Mouse (Mus musculus): ENCODE data around the gene Cpxm1. TPM values are rescaled to one million over a fixed set of nuclear protein-coding genes. Genes with fewer than 3 reads are reported as not detected.

Gene Cpxm1
- polyA plus RNA-seq (2015; fragmentation: Nextera tagmentation; extraction: Ambion mirVana): 14.6 and 15.2 TPM in 2 replicates

DNA sequence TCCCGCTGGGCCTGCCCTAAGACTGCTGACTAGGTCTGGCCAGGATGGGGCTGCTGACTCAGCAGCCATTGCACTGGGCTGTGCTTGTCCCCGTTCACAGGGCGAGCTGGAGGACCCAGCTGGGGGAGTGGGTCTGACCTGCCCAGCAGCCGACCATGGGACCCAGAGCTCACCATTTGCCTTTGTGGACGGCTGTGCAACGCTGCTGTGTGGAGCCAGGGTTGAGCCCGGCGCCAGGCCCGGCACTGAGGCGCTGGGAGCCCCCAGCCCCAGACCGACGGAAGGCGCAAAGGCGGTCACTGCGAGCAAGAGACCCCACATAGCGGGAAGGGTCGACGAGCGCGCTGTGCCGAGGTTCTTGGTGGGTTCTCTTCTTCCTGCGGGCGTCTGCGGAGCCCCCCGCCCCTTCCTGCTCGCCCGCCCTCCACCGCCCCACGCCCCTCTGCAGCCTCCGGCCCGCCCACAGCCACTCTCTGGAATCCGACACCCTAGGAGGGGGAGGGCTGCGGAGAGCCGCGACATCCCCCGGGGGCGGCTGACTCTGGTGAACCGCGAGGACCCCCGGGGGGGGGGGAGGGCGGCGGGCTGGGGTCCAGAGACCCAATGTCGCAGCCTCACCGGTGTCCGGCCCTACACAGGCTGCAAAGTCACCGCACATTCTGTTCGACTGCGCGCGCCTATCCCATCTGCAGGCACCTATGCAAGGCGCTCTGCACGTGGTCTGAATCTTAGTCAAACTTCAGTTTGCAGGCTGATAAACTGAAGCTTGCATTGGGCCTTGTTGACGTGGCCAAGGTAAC, at the start of gene Cpxm1:
TSS of gene Cpxm1 (minus strand) at position 389 of the 800 bp plus-strand sequence.
- peak within 1 kb of the TSS; percentile 65 for H3K9ac ChIP-seq (replicated peaks)
- peaks cover 15% of the 10 kb centered on the region for H3K4me1 ChIP-seq
- peak within 1 kb of the TSS; percentile 49 for H3K4me3 ChIP-seq
- peak; percentile 84 for ATAC-seq (replicated peaks)
- no peak within 1 kb of the TSS for H3K27ac ChIP-seq (replicated peaks)
- WGBS: 2% methylated on average over 47 of the region's 53 CpGs
- no peaks in the 10 kb centered on the region; the same call in 1 of the 2 replicates for H3K27me3 ChIP-seq
- no peaks in the 10 kb centered on the region for H3K9me3 ChIP-seq
- peak within 1 kb of the TSS; percentile 97 for H3K4me2 ChIP-seq (replicated peaks)
- no peaks in the 10 kb centered on the region for H3K36me3 ChIP-seq

DNA sequence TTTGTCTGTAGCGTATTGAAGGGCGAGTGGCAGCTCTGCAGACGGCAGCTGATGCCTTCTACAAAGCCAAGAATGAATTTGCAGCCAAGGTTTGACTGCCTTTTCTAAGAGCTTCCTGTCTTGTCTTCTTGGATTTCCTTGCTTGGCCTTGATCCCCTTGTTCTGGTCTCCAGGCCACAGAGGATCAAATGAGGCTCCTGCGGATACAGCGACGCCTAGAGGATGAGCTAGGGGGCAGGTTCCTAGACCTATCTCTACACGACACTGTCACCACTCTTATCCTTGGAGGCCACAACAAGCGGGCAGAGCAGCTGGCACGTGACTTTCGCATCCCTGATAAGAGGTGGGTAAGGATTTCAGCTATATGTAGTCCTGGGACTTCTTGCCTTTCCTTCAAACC, 44.8 kb upstream of the Cpxm1 start:
- no peak overlapping the region for H3K9ac ChIP-seq (replicated peaks)
- no peak overlapping the region for H3K4me3 ChIP-seq
- no peaks in the 10 kb centered on the region for H3K27me3 ChIP-seq
- no peak overlapping the region for H3K4me2 ChIP-seq (replicated peaks)
- no peaks in the 10 kb centered on the region for H3K9me3 ChIP-seq
- no peaks in the 10 kb centered on the region for H3K4me1 ChIP-seq
- peaks cover 75% of the 10 kb centered on the region for H3K36me3 ChIP-seq
- WGBS: 89% methylated on average over 10 of the region's 10 CpGs
- no peak overlapping the region for H3K27ac ChIP-seq (replicated peaks)
- no peak for ATAC-seq (replicated peaks)

DNA sequence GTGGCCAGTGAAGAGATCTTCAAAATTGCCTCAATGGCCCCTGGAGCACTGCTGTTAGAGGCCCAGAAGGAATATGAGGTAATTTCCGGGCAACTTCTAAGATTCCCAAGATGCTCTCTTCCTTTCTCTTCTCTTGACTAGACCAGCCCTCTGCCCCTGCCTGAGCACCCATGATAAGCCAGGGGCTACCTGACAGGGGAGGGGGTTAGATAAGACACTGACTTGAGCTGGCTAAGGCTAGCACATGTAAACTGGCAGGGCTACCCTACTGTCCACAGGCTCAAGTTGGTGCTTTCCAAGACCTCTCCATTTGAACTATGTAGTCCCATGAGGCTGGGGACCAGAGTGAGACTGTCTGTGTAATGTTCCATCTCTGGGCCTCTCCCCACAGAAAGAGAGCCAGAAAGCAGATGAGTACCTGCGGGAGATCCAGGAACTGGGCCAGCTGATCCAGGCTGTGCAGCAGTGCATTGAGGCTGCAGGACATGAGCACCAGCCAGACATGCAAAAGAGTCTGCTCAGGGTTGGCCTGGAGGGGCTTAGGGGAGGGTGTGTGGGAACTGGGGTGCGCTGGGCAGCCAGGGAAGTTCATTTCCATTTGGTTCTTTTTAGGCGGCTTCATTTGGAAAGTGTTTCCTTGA, 42.6 kb upstream of the Cpxm1 start:
- Histone ChIP-seq H3K9me3 (no peaks in the 10 kb centered on the region), H3K36me3 (peaks cover 69% of the 10 kb centered on the region)
- 97% methylated on average over 4 of the region's 4 CpGs for WGBS

DNA sequence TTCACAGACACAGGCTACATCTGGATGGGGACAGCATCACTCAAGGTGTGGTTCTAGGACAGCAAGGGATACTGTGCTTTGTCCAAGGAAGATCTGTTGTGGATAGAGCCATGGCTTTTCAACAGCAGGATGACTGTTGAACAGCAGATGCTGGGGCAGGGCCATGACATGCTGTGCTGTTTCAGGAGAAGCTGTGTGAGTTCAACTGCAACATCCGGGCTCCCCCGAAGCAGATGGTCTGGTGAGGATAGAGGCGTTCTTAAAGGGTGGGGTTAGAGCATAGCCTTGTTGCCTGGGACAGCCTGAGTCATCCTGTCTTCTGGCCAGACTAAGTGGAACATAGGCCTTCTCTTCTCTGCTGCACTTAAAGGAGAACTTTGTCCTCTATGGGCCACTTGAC, 41.5 kb upstream of the Cpxm1 start:
- Histone ChIP-seq H3K9ac (replicated peaks) (no peak overlapping the region), H3K4me2 (replicated peaks) (no peak overlapping the region), H3K36me3 (peaks cover 61% of the 10 kb centered on the region), H3K4me3 (no peak overlapping the region), H3K27me3 (no peaks in the 10 kb centered on the region), H3K4me1 (no peaks in the 10 kb centered on the region), H3K9me3 (no peaks in the 10 kb centered on the region), H3K27ac (replicated peaks) (no peak overlapping the region)
- WGBS: 98% methylated on average over 3 of the region's 3 CpGs
- no peak for ATAC-seq (replicated peaks)

More for the DNA sequence above, 42.6 kb upstream of the Cpxm1 start:
- Histone ChIP-seq H3K4me3 (no peak overlapping the region), H3K27me3 (no peaks in the 10 kb centered on the region), H3K4me1 (no peaks in the 10 kb centered on the region), H3K27ac (replicated peaks) (no peak overlapping the region), H3K9ac (replicated peaks) (no peak overlapping the region), H3K4me2 (replicated peaks) (no peak overlapping the region)
- no peak for ATAC-seq (replicated peaks)

DNA sequence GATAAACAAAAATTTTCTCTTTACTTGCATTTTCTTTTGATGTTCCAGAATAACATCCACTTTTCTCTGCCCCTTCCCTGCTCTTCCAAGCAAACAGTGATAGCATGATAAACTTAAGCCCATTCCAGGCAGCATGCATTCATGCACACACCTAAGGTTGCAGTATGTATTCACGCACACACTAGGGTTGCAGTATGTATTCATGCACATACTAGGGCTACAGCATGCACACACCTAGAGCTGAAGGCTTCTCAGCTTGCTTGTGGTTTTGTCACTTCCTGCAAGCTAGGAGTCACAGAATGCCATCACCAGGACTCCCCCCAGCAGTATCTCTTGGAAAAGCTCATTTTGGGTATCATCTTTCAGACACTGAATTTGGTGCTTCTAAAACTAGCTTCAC, 39.4 kb upstream of the Cpxm1 start:
- Histone ChIP-seq H3K4me3 (no peak overlapping the region), H3K27me3 (no peaks in the 10 kb centered on the region), H3K9ac (replicated peaks) (no peak overlapping the region), H3K36me3 (peaks cover 44% of the 10 kb centered on the region), H3K4me1 (peaks cover 6% of the 10 kb centered on the region; the same call in 1 of the 2 replicates), H3K27ac (replicated peaks) (no peak overlapping the region), H3K9me3 (no peaks in the 10 kb centered on the region), H3K4me2 (replicated peaks) (no peak overlapping the region)
- no peak for ATAC-seq (replicated peaks)
- 91% methylated on average over 1 of the region's 1 CpGs for WGBS

DNA sequence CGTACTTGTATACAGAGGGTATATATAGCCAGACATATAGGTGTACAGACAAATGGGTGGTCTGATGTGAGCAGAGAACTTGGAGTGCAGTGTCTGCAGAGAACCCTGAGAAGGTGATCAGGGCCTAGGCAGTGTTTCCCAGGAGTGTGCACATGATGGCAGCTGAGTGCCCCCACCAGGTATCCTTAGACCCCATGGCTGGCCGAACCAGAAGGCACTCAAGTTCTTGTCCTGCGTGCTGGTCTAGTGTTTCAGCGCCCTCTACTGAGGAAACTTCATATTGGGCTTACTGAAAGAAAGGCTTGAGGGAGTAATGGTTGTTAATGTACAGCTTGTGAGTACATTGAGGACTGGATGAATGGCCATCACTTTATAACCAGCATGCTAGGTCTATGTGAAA, 35.8 kb upstream of the Cpxm1 start:
- 24% methylated on average over 4 of the region's 4 CpGs for WGBS
- H3K27me3 ChIP-seq: no peaks in the 10 kb centered on the region
- no peaks in the 10 kb centered on the region for H3K9me3 ChIP-seq
- H3K9ac ChIP-seq (replicated peaks): no peak overlapping the region
- ATAC-seq (replicated peaks): peak; percentile 41; the same call in 1 of the 2 replicates
- H3K27ac ChIP-seq (replicated peaks): no peak overlapping the region
- H3K36me3 ChIP-seq: peaks cover 10% of the 10 kb centered on the region
- H3K4me2 ChIP-seq (replicated peaks): no peak overlapping the region
- no peak overlapping the region for H3K4me3 ChIP-seq
- H3K4me1 ChIP-seq: peaks cover 14% of the 10 kb centered on the region; the same call in 1 of the 2 replicates

DNA sequence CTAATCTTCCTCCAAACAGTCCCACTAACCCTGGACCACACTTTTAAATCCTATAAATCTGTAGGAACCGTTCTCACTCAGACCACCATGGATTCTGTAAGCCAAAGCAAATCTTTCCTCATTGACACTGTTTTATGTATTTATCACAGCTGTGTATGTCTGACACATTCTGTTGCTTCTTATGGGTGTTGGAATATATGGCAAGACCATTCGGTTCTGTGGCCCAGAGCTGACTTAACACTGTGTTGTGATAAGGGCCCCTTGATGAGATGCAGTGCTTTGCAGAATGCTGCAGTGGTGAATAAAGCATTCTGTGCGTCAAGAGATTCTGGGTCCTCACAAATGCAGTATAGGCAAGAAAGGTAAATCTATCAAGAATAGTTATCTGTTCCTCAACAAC, 34.8 kb upstream of the Cpxm1 start:
- H3K9me3 ChIP-seq: no peaks in the 10 kb centered on the region
- peaks cover 14% of the 10 kb centered on the region; the same call in 1 of the 2 replicates for H3K4me1 ChIP-seq
- H3K4me3 ChIP-seq: no peak overlapping the region
- no peak overlapping the region for H3K27ac ChIP-seq (replicated peaks)
- H3K4me2 ChIP-seq (replicated peaks): no peak overlapping the region
- 76% methylated on average over 3 of the region's 3 CpGs for WGBS
- no peak overlapping the region for H3K9ac ChIP-seq (replicated peaks)
- H3K36me3 ChIP-seq: 0 out of 2 replicates have a peak, but pooled peaks cover 6% of the 10 kb centered on the region
- ATAC-seq (replicated peaks): peak; percentile 63; the same call in 1 of the 2 replicates
- H3K27me3 ChIP-seq: no peaks in the 10 kb centered on the region

DNA sequence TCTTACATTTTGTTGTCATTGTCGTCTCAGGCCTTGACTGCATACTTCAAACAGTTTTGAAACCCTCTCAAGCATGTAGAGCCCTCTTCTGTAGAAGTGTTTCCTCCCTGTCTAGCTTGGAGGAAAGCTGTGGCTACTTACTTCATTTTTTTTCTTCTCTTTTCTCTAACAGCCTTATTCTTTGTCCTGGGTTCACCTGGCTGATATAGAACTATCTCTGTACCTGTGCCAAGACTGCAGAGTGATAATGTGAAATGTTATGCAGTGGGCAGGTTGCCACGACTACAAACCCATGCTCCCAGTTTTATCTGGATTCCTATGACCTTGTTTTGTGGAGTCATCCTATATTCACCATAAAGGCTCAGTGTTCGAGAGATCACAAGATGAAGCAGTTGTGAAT, 33.1 kb upstream of the Cpxm1 start:
- Histone ChIP-seq H3K9me3 (no peaks in the 10 kb centered on the region), H3K27ac (replicated peaks) (no peak overlapping the region), H3K4me2 (replicated peaks) (no peak overlapping the region), H3K4me3 (no peak overlapping the region), H3K4me1 (peaks cover 19% of the 10 kb centered on the region), H3K9ac (replicated peaks) (no peak overlapping the region), H3K36me3 (0 out of 2 replicates have a peak, but pooled peaks cover 6% of the 10 kb centered on the region), H3K27me3 (no peaks in the 10 kb centered on the region)
- ATAC-seq (replicated peaks): no peak
- 88% methylated on average over 3 of the region's 3 CpGs for WGBS

DNA sequence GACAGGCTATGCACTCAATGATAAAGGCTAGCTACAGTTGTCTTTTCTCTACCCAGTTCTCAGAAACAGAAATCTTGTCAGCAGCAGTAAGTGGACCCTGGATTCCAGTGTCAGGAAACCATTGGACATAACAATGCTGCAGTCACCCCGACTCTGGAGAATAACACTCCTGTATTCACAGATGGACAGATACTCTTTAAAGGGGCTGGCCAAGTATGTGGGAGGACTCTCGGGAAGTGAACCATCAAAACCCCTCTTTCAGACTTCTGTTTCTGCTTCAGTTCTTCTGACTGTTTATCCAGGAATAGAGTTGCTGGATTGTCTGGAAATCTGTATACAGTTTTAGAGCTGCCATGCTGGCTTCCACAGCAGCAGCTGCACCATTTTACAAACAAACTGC, 32.5 kb upstream of the Cpxm1 start:
- Histone ChIP-seq H3K4me2 (replicated peaks) (no peak overlapping the region), H3K4me3 (no peak overlapping the region), H3K36me3 (0 out of 2 replicates have a peak, but pooled peaks cover 6% of the 10 kb centered on the region), H3K9ac (replicated peaks) (no peak overlapping the region), H3K27me3 (no peaks in the 10 kb centered on the region), H3K4me1 (peaks cover 25% of the 10 kb centered on the region), H3K27ac (replicated peaks) (no peak overlapping the region), H3K9me3 (no peaks in the 10 kb centered on the region)
- no peak for ATAC-seq (replicated peaks)
- WGBS: 47% methylated on average over 2 of the region's 2 CpGs

DNA sequence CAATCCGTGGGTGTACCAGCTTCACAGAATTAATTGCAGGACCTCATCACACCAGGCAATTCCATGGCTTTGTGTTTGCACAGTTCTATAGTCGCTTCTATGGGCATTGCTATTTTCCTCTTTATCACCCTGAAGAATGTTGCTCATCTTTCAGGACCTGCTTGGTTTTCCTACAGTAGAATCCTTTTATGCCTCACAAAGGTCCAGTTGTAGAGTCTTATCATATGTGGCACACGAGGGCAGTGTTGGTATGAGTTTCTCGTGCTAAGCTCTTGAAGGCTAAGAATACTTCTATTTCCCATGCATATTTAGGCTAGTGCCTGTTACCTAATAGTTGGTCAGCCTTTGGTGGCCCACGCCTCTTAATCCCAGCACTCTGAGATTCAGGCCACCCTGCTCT, 27.7 kb upstream of the Cpxm1 start:
- no peaks in the 10 kb centered on the region for H3K27me3 ChIP-seq
- H3K36me3 ChIP-seq: no peaks in the 10 kb centered on the region
- 41% methylated on average over 5 of the region's 5 CpGs for WGBS
- H3K9me3 ChIP-seq: no peaks in the 10 kb centered on the region
- ATAC-seq (replicated peaks): no peak
- H3K27ac ChIP-seq (replicated peaks): peak overlapping the region; percentile 95
- peaks cover 41% of the 10 kb centered on the region for H3K4me1 ChIP-seq
- peak overlapping the region; percentile 89 for H3K9ac ChIP-seq (replicated peaks)
- H3K4me3 ChIP-seq: peak overlapping the region; percentile 96
- H3K4me2 ChIP-seq (replicated peaks): peak overlapping the region; percentile 92

DNA sequence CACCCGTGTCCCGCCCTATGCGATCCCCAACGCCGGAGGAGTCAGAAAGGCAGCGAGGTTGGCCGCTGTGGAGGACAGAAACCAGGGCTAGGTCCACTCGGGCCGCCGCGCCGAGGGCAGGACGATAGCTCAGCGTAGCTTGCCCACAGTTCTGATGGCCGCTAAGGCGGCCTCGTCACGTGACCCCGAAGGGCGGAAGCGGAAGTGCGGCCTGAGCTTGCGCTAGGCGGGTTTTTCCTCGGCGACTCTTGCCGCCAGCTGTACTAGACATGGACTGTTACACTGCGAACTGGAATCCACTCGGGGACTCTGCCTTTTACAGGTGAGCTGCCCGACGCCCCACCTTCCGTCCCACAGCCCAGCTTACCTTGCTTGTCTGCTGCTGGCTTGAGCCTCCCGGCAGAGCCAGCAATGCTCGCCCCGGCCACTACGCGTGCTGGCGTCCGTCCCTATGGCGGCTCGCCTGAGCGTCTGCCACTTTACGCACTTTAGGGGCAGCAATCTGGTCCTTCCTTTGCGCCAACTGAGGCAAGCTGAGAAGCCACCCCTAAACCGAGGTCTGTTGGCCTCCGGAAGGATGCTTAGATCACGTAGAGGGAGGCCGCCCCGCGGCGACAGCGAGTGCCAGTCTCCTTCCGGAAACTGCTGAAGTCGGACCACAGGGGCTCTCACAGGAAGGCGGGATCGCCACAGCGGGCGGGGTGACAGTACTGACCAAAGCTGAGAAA, 26.9 kb upstream of the Cpxm1 start, which contains the start of the genes Vps16 and Pced1a:
TSS of gene Vps16 (plus strand) at position 214 of the 728 bp plus-strand sequence.
TSS of gene Pced1a (minus strand) at position 576 of the 728 bp plus-strand sequence.
- peak within 1 kb of the TSS; percentile 92 for H3K4me2 ChIP-seq (replicated peaks)
- peak within 1 kb of the TSS; percentile 96 for H3K4me3 ChIP-seq
- peak within 1 kb of the TSS; percentile 89 for H3K9ac ChIP-seq (replicated peaks)
- H3K36me3 ChIP-seq: no peaks in the 10 kb centered on the region
- H3K27ac ChIP-seq (replicated peaks): peak within 1 kb of the TSS; percentile 95
- H3K27me3 ChIP-seq: no peaks in the 10 kb centered on the region
- peaks cover 36% of the 10 kb centered on the region for H3K4me1 ChIP-seq
- under 1% methylated on average over 58 of the region's 58 CpGs for WGBS
- H3K9me3 ChIP-seq: no peaks in the 10 kb centered on the region
- peak; percentile 96 for ATAC-seq (replicated peaks)
